Mouse (Mus musculus): ENCODE measurements around the gene Cotl1. TPM values are rescaled to one million over a fixed set of nuclear protein-coding genes. Genes with fewer than 3 reads are reported as not detected.

Cotl1 gene
- 343 TPM for polyA plus RNA-seq (2017; shearing (Covaris generic))

DNA sequence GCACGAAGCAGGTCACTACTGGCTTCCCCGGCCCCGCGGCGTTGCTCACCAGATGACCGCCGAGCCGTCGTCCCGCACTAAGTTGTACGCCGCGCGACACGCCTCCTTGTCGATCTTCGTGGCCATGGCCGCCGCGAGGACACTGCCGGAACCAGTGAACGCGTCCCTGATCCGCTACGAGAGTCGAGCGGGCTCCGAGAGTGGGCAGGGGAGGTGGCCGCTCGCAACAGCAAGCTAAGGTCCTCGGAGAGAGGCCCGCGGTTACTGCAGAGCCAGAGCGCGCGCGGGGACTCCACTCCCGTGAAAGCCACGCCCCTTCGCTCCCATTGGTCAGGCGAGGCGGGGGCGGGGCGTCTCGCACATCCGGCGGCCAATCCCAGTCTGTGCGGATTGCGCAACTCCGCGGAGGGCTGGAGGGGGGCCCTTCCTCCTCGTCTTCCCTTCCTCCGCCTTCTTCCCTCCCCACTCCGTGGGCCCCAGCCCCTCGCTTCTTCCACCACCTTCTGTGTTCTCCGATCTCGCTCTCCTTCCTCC lies at the start of gene Cotl1:
TSS of gene Cotl1 (minus strand) at position 270 of the 534 bp plus-strand sequence.

DNA sequence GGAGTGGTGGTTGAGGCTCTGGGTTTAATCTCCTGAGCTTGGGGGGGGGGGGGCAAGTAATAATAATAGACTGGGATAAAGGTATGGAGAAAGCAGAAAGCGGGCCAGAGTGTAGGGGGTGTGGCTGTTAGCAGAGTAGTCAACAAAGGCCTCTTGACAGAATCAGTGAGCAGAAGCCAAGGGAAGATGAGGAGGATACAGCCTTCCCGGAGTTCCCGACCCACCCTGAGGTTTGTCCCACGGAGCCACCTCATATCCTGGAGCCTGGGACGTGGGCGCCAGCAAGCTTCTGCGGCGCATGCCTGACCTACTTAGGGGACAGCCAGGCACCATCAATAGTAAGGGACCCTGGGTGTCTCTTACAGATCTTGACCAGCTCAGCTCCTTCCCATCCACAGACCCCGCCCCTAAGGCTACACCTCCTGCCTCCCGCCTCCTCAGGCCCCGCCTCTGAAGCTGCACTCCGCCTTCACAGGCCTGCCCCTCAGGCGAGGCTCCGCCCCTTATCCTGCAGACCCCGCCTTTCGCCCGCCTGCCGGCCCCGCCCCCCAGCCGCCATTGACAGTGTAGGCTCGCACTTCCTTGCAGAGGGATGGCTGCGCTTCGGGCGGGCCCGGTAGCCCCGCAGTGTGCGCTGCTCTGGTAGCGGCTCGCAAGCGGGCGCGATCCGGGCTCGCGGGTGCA lies 21.5 kb upstream of the Cotl1 start, which contains the start of gene Klhl36:
TSS of gene Klhl36 (plus strand) at position 561 of the 684 bp plus-strand sequence.

DNA sequence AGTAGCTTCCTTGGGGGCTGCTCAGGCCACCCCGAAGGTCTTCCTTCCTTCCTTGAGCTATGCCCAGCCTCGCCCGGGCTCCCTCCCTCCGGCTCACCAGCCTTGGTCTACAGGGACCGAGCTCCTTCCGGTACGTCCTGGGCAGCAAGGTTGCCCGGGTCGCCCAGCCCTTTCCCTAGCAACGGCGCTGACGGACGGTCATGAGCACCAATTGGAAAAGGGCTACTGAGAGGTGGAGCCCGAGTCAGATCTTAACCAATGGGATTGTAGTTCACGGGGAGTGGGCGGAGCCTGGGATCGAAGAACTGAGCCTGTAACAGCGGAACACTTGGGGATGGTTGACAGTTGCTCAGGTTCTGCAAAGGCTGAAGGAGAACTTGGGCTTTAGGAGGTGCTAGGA lies 62.1 kb downstream of the Cotl1 start, which contains the start of gene Tldc1:
TSS of gene Tldc1 (minus strand) at position 154 of the 400 bp plus-strand sequence.

Other genes with a start within 250 kb of the Cotl1 start
- 46.0 TPM for gene Taf1c, start 235.3 kb downstream of the Cotl1 start, polyA plus RNA-seq (2017; shearing (Covaris generic))
- gene Adad2, start 227.8 kb downstream of the Cotl1 start, polyA plus RNA-seq (2017; shearing (Covaris generic)), result not detected
- gene Kcng4, start 204.9 kb downstream of the Cotl1 start, polyA plus RNA-seq (2017; shearing (Covaris generic)), result not detected
- gene Wfdc1, start 174.2 kb downstream of the Cotl1 start, polyA plus RNA-seq (2017; shearing (Covaris generic)), result not detected
- gene Atp2c2, start 140.5 kb downstream of the Cotl1 start, polyA plus RNA-seq (2017; shearing (Covaris generic)), result not detected
- gene Tldc1, start 62.1 kb downstream of the Cotl1 start, polyA plus RNA-seq (2017; shearing (Covaris generic)), result 12.8 TPM
- gene Klhl36, start 21.7 kb upstream of the Cotl1 start, polyA plus RNA-seq (2017; shearing (Covaris generic)), result 9.1 TPM
- gene Usp10, start 69.8 kb upstream of the Cotl1 start, polyA plus RNA-seq (2017; shearing (Covaris generic)), result 112 TPM
- gene Gm20388, start 70.3 kb upstream of the Cotl1 start, polyA plus RNA-seq (2017; shearing (Covaris generic)), result 10.1 TPM
- 0.12 TPM for gene Crispld2, start 151.9 kb upstream of the Cotl1 start, polyA plus RNA-seq (2017; shearing (Covaris generic))